Mouse (Mus musculus): ENCODE measurements around the gene B830017H08Rik.

Gene B830017H08Rik

DNA sequence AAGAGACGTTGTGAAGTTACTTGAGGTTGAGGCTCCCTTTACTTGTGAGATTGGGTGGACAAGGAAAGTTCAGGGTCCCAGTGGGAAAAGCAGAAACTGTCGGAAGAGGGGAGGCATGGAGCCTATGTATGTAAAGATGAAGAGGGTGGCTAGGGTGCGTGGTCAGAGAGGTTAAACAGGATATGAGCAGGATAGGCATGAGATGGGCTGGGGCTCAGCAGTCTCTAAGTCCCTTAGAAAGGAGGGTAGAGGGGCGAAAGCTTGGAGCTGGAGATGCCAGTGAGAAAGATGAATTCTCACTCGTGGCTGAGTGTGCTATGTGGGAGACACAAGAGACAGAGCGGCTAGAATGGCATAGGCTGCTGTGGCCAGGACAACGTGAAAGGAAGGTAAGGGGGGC lies at the start of gene B830017H08Rik:
B830017H08Rik (plus strand) TSS at position 301 of the 400 bp plus-strand sequence.
- no peak for DNase-seq (ENCODE audit: low spot score)

DNA sequence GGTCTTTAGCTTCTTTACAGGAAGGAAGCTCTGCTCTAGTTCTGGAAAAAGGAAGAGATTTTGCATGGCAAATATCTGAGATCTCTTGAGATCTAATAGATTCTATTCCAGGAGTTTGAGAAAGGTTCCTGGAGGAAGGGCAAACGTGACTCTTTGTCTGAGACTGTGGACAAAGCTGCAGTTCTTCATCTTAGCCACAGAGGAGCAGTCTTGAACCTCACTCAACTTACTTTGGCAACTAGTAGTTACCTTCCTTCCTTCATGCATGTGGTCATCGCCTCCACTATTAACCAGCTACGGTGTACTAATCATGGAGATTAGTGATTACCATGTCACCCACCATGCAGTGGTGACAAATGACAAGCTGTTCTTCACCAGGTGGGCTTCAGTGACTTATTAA lies 47.6 kb upstream of the B830017H08Rik start:
- DNase-seq (ENCODE audit: low spot score): peak; percentile 3

DNA sequence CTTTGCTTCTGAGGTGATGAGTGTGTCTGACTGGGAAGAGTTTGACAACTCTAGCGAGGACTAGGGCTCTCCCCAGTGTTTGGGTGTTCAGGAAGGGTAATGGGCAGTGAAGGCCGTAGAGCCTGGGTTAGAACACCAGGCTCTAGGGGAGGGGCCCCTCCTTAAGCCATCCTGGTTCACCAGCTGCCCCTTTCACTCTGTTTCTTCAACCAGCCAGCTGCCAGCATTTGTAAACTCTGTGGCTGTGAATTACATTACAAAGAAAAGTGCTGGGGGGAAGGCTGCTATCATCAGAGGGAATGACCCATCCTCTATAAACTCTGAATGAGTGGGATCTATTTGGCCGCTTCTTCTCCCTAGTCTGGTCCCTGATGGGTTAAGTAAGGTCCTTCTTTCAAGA lies 40.2 kb upstream of the B830017H08Rik start:
- no peak for DNase-seq (ENCODE audit: low spot score)

DNA sequence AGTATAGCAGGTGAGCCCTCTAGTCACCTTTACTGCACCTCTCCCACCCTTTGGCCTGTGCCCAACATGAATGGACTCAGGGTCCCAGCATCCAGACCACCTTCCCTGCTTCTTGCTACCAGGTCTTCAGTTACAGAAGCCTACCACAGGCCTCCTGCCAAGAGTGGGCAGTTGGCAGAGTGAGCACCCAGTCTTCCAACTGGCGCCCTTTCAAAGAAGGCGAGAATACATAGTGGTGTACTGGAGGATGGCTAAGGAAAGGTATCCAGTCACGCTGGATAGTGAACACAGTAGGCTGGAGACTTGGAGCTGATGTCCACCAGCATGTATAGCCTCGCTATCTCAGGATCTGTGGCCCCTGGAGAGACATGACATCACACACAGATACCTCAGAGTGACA lies 38.9 kb upstream of the B830017H08Rik start:
- no peak for DNase-seq (ENCODE audit: low spot score)

DNA sequence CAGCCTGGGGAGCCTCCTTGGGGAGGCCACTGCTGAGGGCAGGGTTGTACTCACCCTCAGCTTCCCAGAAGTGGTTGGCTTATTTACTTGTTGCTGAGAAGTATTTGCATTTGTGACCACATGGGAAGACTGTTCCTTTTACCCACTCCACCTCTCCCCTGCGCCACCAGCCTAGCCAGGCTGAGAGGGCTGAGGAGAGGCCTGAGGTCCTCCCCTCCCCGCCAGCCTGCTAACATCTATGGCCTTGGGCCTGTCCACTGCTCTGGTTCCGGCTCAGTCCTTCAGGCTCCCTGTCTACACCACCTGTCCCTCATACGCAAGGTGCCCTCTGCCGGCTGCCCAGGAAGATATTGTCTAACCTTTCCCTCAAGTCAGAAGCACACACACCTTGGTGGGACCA lies 37.3 kb upstream of the B830017H08Rik start:
- DNase-seq (ENCODE audit: low spot score): peak; percentile 6

DNA sequence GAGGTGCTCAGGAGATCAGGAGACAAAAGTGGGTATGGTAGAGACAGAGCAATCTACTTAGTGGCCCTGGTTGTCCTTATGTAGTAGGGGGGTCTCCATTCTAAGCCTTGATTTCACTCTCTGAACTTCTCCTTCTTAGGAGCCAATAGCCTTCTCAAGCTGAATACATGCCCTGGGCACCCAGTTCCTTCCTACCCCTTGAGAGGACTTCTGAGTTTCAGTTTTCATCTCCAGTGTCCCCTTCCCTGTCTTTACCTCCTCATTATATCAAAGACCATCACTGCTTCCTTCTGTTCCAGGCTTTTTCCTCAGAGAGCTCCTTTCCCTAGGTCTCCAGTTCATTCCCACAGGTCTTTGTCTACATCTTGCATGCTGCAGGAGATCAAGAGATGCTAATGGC lies 36.4 kb upstream of the B830017H08Rik start:
- DNase-seq (ENCODE audit: low spot score): peak; percentile 20

DNA sequence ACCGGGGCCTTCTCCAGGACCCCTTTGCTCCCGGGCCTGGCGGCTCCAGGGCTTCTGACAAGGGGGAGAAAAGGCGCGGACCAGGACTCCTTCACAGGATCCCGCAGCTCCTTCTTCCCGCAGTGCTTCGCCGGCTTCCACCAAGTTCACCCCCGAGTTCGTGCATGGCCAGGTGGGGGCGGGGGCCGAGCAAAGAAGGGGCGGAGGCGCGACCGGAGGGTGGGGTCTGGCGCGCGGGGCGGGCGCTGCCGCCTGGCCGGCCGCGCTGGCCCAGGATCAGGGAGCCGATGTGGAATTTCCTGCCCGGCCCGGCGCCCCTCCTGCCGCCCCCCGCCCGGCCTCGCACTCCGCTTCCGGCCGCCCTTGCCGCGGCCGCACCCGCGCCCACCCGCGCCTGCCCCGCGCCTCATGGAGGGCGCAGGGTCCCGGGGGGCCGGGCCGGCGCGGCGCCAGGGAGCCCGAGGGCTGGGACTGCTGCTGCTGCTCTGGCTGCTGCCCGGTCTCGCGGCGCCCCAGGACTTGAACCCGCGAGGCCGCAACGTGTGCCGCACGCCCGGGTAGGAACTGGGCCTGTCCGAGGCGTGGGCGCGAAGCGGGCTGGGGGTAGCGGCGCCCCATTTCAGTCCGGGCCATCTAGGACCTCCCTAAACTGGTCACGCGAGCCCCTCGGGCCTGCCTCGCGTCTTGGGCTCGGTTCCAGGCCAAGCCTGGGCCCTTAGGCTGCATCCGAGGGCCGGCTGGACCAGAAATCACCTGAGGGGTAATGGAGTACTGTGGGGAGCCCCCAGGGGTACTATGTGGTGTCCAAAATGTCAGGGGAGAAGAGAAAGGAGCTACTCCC lies 35.7 kb upstream of the B830017H08Rik start, which contains the start of gene Scarf2:
Scarf2 (plus strand) TSS at position 312 of the 841 bp plus-strand sequence.
- DNase-seq (ENCODE audit: low spot score): peak; percentile 70

DNA sequence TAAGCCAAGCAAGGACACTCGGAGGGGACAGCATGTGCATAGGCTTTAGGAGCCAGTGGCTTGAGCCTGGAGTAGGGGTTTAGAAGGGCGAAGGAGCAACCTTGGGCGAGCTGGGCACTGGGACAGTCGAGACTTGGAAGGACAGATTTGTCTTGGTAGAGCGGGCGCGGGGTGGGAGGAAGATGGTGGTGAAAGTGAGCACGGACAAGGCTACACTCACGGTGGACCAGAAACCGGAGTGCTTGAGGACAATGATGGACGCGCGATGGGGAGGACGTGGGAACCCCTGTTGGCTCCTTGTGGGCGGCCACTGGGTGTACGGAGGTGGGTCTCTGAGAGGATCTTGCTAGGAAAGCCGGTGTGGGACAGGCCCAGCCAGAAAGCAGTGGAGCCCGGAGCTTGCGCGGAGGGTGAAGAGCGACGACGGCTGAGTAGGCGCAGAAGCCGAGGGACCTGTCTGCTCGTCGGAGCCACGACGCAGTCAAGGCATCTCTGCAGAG lies 35.1 kb upstream of the B830017H08Rik start:
- peak; percentile 62 for DNase-seq (ENCODE audit: low spot score)

DNA sequence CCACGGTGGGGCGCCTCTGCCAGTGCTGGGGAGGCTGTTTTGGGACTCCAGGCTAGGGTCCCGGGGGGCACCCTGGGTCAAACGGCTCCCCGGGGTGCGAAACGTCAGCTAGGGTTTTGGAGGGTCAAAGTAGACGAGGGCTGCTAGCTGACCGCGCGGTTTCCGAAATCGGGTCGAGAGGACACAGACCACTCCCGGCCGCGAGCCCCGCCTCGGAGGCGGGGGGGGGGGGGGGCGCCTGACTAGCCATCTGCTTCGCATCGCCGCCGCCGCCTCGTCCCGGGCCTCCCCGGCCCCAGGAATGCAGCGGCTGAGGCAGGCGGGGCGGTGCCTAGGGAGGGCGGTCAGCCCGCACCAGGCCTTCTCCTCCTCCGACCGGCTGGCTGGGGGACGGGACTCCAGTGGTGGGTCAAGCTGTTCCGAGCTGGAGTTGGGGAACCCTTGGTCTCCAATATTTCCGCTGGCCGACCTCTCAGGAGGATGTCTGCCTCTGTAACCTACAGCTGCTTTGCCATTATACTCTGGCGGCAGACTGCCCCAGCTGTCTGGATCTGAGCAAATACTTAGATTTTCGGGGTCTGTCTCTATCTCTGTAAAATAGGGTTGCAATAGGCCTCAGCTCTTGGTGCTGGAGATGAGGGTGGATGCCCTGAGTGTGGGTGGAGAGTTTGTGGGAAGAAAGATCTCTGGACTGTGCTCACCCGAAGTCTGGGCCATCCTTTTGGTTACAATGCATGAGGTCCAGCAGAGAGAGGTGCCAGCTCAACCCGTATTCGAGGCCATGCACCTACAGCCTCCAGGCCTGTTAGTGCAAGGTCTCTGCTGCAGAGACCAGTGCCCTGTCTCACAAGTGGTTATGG lies 34.4 kb upstream of the B830017H08Rik start:
- peak; percentile 73 for DNase-seq (ENCODE audit: low spot score)

DNA sequence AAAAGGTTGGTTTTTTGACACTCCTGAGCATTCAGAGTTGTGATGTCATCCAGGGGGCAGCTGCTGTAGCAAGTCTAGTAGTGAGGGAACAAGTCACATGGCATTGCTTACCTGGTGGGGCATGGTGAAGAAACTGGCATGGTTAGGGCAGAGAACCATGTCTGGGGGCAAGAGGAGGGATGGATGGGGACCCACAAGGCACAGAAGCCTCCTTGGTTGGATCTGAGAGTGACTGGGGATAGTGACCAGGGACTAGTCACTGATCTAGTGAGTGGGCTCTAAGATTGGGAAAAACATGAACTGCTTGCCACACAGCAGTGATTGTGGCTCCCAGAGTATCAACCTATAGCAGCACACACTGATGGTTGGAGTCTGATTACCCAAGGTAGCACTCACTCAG lies 33.3 kb upstream of the B830017H08Rik start:
- DNase-seq (ENCODE audit: low spot score): peak; percentile 1

DNA sequence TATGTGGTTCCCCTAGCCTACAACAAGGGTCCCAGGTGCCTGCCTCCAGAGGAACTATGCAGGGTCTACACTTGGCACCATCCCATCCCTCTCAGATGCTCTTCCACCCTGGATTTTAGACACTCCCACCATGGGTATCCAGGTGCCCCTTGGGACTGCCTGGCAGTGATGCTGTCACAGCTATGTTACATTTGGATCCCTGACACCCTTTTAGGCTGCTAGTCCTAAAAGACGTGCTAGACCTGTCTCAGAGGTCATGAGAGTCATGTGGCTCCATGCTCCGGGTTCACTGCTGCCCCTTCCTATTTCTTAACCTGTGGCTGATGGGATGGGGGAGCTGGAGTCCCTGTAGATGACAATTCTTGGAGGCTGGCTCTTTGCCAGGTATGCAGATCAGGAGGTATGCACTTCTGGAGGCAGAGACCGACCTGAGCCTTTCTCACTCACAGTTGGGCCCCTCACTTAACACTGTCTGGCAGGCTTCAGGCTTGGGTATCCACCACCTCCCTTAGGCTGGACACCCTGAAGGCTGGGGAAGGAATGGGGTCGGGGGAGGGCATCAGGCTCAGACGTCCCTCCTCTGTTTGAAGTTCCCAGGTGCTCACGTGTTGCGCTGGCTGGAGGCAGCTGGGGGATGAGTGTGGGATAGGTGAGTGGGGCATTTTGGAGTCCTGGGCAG lies 31.0 kb upstream of the B830017H08Rik start:
- peak; percentile 10 for DNase-seq (ENCODE audit: low spot score)

DNA sequence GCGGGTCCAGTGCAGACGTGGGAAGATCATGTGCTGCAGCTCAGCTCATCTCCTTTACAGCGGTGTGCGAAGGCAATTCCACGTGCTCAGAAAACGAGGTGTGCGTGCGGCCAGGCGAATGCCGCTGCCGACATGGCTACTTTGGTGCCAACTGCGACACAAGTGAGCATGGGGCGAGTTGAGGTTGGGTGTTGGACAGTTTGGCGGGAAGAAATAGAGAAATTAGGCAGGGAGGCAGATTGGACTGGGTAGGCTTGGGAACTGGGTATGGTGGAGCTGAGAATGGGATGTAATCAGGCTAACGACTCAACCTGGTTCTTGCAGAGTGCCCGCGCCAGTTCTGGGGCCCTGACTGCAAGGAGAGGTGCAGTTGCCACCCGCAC lies 30.5 kb upstream of the B830017H08Rik start:
- DNase-seq (ENCODE audit: low spot score): peak; percentile 27

DNA sequence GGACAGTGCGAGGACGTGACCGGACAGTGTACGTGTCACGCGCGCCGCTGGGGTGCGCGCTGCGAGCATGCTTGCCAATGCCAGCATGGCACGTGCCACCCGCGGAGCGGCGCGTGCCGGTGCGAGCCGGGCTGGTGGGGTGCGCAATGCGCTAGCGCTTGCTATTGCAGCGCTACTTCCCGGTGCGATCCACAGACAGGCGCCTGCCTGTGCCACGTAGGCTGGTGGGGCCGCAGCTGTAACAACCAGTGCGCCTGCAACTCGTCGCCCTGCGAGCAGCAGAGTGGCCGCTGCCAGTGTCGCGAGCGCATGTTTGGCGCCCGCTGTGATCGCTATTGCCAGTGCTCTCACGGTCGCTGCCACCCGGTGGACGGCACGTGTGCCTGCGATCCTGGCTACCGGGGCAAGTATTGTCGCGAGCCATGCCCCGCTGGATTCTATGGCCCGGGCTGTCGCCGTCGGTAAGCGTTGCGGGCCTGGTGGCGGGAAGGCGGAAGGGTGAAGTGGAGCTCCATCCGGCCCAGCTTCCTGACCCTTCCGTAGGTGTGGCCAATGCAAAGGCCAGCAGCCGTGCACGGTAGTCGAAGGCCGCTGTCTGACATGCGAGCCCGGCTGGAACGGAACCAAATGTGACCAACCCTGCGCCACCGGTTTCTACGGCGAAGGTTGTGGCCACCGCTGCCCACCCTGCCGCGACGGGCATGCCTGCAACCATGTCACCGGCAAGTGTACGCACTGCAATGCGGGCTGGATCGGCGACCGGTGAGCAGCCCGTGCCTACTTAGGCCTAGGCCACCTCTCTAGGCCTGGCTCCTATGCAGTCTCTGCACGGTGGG lies 29.9 kb upstream of the B830017H08Rik start:
- peak; percentile 40 for DNase-seq (ENCODE audit: low spot score)

DNA sequence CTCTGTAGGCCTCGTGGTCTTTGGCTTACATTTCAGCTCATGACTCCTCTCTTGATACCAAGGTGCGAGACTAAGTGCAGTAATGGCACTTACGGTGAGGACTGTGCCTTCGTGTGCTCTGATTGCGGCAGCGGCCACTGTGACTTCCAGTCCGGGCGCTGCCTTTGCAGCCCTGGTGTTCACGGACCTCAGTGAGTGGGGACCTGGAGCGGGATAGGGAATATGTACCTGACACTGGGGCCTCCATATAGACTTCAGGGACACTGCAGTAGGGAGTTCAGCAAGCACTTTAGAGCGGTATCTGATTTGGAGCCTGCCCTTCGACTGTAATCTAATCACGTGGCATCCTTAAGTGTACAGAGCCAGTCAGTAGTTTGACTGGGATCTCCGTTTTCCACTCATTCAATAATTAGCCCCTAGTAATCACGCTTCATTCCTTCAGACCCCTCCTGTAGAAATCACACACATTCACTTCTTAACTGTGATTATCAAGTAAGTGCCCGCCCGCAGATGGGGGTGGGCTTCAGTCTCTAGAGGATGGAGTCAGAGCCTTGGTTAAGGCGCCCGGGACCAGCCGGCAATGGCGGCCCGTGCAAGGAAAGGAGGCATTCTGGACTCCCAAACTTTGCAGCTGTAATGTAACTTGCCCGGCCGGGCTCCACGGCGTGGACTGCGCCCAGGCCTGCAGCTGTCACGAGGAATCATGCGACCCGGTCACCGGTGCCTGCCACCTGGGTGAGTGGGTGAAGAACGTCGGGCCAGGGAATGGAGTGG lies 29.1 kb upstream of the B830017H08Rik start:
- peak; percentile 45 for DNase-seq (ENCODE audit: low spot score)

DNA sequence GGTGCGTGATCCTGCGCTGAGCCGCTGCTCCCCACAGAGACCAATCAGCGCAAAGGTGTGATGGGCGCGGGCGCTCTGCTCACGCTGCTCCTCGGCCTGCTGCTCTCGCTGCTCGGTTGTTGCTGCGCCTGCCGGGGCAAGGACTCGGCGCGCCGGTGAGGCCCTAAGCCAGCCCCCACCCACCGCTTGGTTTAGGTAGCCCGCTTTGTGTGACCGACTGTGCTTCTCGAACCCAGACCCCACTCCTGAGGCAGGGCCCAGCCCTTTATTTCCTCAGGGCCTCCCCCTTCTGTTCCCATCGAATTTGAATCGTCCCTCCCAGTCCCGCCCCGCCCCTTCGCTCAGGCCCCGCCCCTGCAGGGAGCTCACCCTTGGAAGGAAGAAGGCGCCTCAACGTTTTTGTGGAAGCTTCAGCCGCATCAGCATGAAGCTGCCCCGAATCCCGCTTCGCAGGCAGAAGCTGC lies 28.4 kb upstream of the B830017H08Rik start:
- DNase-seq (ENCODE audit: low spot score): peak; percentile 81

DNA sequence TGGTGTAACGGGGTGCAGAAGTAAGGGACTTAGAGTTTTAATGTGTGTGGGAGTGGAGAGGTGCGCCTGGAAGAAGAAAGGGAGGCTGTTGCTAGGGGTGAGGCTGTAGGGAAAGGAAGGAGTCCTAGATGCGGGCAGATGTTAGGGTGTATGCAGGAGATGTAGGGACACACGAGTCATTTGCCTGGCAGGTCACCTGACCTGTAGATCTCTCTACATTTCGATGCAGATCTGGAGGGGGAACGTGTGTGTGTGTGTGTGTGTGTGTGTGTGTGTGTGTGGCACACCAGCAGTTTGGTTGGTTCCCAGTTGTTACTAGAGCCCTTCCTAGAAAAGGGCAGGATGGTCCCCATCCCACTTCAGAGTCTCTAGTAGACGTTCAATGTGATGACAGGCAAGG lies 27.9 kb upstream of the B830017H08Rik start:
- DNase-seq (ENCODE audit: low spot score): no peak

DNA sequence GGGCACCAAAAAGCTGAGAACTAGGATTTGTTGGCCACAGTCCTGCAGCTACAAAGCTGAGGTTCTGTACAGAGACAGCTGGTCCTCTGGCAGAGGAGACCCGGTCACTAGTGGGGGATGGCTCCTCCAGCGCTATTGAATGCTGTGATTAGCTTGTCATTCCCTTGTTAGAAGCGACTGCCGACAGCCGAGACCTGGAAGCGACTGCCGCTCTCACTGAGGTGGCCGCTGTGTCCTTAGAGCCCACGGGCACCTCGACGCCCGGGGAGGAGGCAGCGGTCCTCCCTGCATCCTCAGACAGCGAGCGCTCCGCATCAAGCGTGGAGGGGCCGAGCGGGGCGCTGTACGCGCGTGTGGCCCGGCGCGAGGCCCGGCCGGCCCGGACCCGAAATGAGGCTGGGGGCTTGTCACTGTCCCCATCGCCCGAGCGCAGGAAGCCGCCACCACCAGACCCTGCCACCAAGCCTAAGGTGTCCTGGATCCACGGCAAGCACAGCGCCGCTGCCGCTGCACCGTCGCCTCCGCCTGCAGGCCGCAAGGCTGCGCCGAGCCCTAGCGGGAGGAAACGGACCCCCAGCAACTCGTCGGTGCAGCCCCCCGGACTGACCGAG lies 26.2 kb upstream of the B830017H08Rik start:
- DNase-seq (ENCODE audit: low spot score): peak; percentile 30

DNA sequence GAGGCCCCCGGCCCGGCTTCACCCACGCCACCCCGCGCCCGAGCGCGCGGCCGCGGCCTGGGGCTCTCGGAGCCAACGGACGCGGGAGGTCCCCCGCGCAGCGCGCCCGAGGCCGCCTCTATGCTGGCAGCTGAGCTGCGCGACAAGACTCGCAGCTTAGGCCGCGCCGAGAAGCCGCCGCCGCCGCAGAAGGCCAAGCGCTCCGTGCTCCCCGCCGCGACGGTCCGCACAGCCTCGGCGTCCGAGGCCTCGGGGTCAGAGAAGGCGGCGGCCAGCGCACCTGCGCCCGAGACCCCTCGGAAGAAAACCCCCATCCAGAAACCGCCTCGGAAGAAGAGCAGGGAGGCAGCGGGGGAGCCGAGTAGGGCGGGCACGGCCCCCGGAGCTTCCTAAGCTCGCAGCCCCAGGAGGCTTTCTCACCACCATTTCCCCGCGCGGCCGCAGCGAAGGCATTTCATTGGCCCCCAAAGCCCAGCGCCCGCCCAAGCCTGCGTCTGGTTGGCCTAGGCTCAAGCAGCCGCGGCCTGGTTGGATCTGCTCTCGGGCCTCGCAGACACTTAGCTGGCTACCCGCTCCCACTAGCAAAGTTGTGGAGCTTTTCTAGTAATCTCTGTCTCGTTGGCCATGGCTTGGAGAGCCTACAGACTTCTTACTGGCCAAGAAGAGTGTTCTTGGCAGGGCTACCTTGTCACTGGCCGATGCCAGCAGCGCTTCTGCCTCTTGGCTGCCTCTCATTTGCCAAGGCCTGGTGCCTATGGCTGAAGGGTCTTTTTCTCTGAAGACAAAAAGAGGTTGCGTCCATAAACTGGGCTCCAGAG lies 25.5 kb upstream of the B830017H08Rik start:
- peak; percentile 95 for DNase-seq (ENCODE audit: low spot score)

DNA sequence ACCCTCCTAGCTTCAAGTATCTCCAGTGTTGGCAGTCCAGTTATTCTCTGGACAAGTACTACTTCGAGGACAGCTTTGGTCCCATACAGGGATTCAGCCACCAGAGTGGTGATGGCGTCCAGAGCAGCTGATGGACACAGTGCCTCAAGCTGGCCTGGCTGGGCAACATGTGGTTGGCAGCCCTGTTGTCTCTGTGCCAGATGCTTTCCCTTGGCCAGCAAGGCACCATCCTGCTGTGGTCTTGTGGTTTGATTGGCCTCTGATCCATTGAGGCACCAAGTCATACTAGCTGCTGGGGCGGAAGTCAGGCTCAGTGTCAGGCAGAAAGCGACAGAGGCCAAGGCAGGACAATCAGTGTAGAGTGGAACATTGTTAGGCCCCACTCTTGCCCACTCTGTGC lies 23.8 kb upstream of the B830017H08Rik start:
- peak; percentile 18 for DNase-seq (ENCODE audit: low spot score)

Data from embryo, embryonic 10.5 days (tissue).